In genomic region chr7:16847507-16847906, GRCm38 (mm10) we compare ENCODE assay signal across 20 mouse cellular contexts. TPM values are rescaled to one million over a fixed set of nuclear protein-coding genes. Genes with fewer than 3 reads are reported as not detected.
DNase-seq lines count a peak whose midpoint lies in the region; TF ChIP-seq lines count a peak whose summit lies in the region.
"Had no signal": no experiment of that assay in that cellular context is flagged by ENCODE, and none has a peak within 500 bp of the region (broad histone marks: within the 10 kb centered on the region; RNA-seq: fewer than 3 reads in every experiment).

No protein-coding gene starts in this region.

- TF ChIP-seq POLR2A in thymus, adult 2 months (IDR thresholded peaks at IDR 0.05; ENCODE audit: control insufficient read depth, extremely low read depth, insufficient read depth, low read length, poor library complexity): no peak

- H3K4me1 ChIP-seq in thymus, adult 2 months (replicated peaks; ENCODE audit: control insufficient read depth, insufficient read depth, low read length): peaks cover 4% of the 10 kb centered on the region; the same call in 1 of the 2 replicates

- H3K4me3 ChIP-seq in thymus, adult 2 months (ENCODE audit: control insufficient read depth, insufficient read depth, low read length): no peak overlapping the region
- H3K4me3 ChIP-seq: embryonic facial prominence, embryonic 12.5 days; embryonic facial prominence, embryonic 15.5 days; hindbrain, embryonic 12.5 days; hindbrain, embryonic 15.5 days had no signal

- DNase-seq in heart, adult 11 months: peak; percentile 90
- DNase-seq in heart, adult 9 months (ENCODE audit: low spot score in 2 of 2): no peak
- no peak for DNase-seq in thymus, adult 2 months
- no peak for DNase-seq in thymus, adult 18-20 months
- DNase-seq in ES-CJ7 (ENCODE audit: low read depth, low spot score): peak; percentile 55
- no peak for DNase-seq in urinary bladder, postnatal 14 days (ENCODE audit: low spot score)
- DNase-seq in spleen, postnatal 10 days (ENCODE audit: low spot score in 2 of 2): no peak
- DNase-seq: adrenal gland, postnatal 10 days; adrenal gland, postnatal 36 days; B cell, adult 2 months; cerebellum, adult 11 months; cerebellum, adult 2 months; cerebellum, adult 9-11 months; forebrain, postnatal 0 days; gastrocnemius, postnatal 36 days had no signal

- no peak overlapping the region for H3K27ac ChIP-seq in thymus, adult 2 months (ENCODE audit: control insufficient read depth, insufficient read depth, low read length)
- H3K27ac ChIP-seq: embryonic facial prominence, embryonic 12.5 days; embryonic facial prominence, embryonic 15.5 days; hindbrain, embryonic 12.5 days; hindbrain, embryonic 15.5 days had no signal

- 0 out of 2 replicates have a peak, but pooled peaks have one; percentile 15 for TF ChIP-seq CTCF in thymus, adult 2 months (IDR thresholded peaks at IDR 0.05; ENCODE audit: borderline replicate concordance, control insufficient read depth, extremely low read depth, insufficient read depth, low read length, poor library complexity)

- 97% methylated on average over 19 of the region's 19 CpGs for WGBS in thymus, adult 2 months

- H3K27me3 ChIP-seq in thymus, adult 2 months (ENCODE audit: control insufficient read depth, insufficient read depth, low read length): no peaks in the 10 kb centered on the region
- H3K27me3 ChIP-seq: CH12.LX; embryonic facial prominence, embryonic 12.5 days; embryonic facial prominence, embryonic 15.5 days; hindbrain, embryonic 12.5 days; hindbrain, embryonic 15.5 days had no signal

- H3K36me3 ChIP-seq in thymus, adult 2 months (ENCODE audit: control insufficient read depth, insufficient read depth, low read length): peaks cover 56% of the 10 kb centered on the region

RNA-seq across cellular contexts. Expression of gene Prkd2, which starts 4.8 kb away (rescaled TPM):
- 363 and 406 TPM in 2 replicates for polyA plus RNA-seq in thymus, adult 2 months (2012; rRNA removed)

RNA-seq across cellular contexts. Expression of gene Dact3, which starts 27.6 kb away (rescaled TPM):
- 3.8 and 4.4 TPM in 2 replicates for polyA plus RNA-seq in thymus, adult 2 months (2012; rRNA removed)

RNA-seq across cellular contexts. Expression of gene Fkrp, which starts 31.0 kb away (rescaled TPM):
- 48.7 and 51.5 TPM in 2 replicates for polyA plus RNA-seq in thymus, adult 2 months (2012; rRNA removed)

RNA-seq across cellular contexts. Expression of gene Strn4, which starts 31.8 kb away (rescaled TPM):
- 307 and 318 TPM in 2 replicates for polyA plus RNA-seq in thymus, adult 2 months (2012; rRNA removed)

RNA-seq across cellular contexts. Expression of gene Gng8, which starts 44.1 kb away (rescaled TPM):
- 0.62 and 1.7 TPM in 2 replicates for polyA plus RNA-seq in thymus, adult 2 months (2012; rRNA removed)

Comparison
In these comparisons a context has a peak if more than half of its experiments do, and no peak if none do; other contexts are left out.
1. DNase-seq: peak in heart, adult 11 months (single experiment) and ES-CJ7 (single experiment); none in heart, adult 9 months (0 of 2), thymus, adult 2 months (single experiment), thymus, adult 18-20 months (0 of 2), urinary bladder, postnatal 14 days (single experiment) and spleen, postnatal 10 days (0 of 2).